Mouse (Mus musculus): ENCODE data around the gene Zfp575. TPM values are rescaled to one million over a fixed set of nuclear protein-coding genes. Genes with fewer than 3 reads are reported as not detected.

Gene Zfp575
- polyA plus RNA-seq, 1 experiment from 2014 or later, result 0.69 TPM

GRCm38 (mm10) chr7:24563837-24564206 lies 23.6 kb downstream of the Zfp575 start:
- H3K36me3 ChIP-seq, result peaks cover 87% of the 10 kb centered on the region
- WGBS, result 86% methylated on average over 4 of the region's 4 CpGs
- ATAC-seq (ENCODE audit: insufficient number of reproducible peaks, low FRiP score), result no peak
- H3K27ac ChIP-seq (ENCODE audit: poor library complexity, severe bottlenecking), result no peak overlapping the region
- H3K27me3 ChIP-seq (replicated peaks), result no peaks in the 10 kb centered on the region
- H3K4me1 ChIP-seq (replicated peaks), result no peaks in the 10 kb centered on the region
- H3K9me3 ChIP-seq (replicated peaks), result no peaks in the 10 kb centered on the region
- no peak overlapping the region for H3K4me3 ChIP-seq
- no peak overlapping the region for H3K4me2 ChIP-seq
- H3K9ac ChIP-seq, result no peak overlapping the region

- Histone ChIP-seq H3K27ac (ENCODE audit: poor library complexity, severe bottlenecking) (no peak overlapping the region), H3K9ac (no peak overlapping the region), H3K4me2 (no peak overlapping the region), H3K36me3 (peaks cover 87% of the 10 kb centered on the region), H3K27me3 (replicated peaks) (no peaks in the 10 kb centered on the region), H3K4me3 (no peak overlapping the region), H3K9me3 (replicated peaks) (no peaks in the 10 kb centered on the region), H3K4me1 (replicated peaks) (no peaks in the 10 kb centered on the region)
- ATAC-seq (ENCODE audit: insufficient number of reproducible peaks, low FRiP score), result no peak
- WGBS, result 86% methylated on average over 8 of the region's 8 CpGs
Observed at GRCm38 (mm10) chr7:24563191-24563836, 24.1 kb downstream of the Zfp575 start.

- Histone ChIP-seq H3K27me3 (replicated peaks) (no peaks in the 10 kb centered on the region), H3K27ac (ENCODE audit: poor library complexity, severe bottlenecking) (no peak overlapping the region), H3K4me2 (no peak overlapping the region), H3K9ac (no peak overlapping the region), H3K36me3 (peaks cover 71% of the 10 kb centered on the region), H3K4me1 (replicated peaks) (no peaks in the 10 kb centered on the region), H3K9me3 (replicated peaks) (no peaks in the 10 kb centered on the region), H3K4me3 (no peak overlapping the region)
- WGBS, result 87% methylated on average over 4 of the region's 4 CpGs
- no peak for ATAC-seq (ENCODE audit: insufficient number of reproducible peaks, low FRiP score)
Observed at GRCm38 (mm10) chr7:24561450-24561849, 26.0 kb downstream of the Zfp575 start.

- Histone ChIP-seq H3K4me3 (no peak overlapping the region), H3K9me3 (replicated peaks) (no peaks in the 10 kb centered on the region), H3K4me1 (replicated peaks) (0 out of 2 replicates have a peak, but pooled peaks cover 3% of the 10 kb centered on the region), H3K27ac (ENCODE audit: poor library complexity, severe bottlenecking) (no peak overlapping the region), H3K4me2 (no peak overlapping the region), H3K27me3 (replicated peaks) (no peaks in the 10 kb centered on the region), H3K36me3 (peaks cover 78% of the 10 kb centered on the region), H3K9ac (no peak overlapping the region)
- 92% methylated on average over 10 of the region's 10 CpGs for WGBS
- ATAC-seq (ENCODE audit: insufficient number of reproducible peaks, low FRiP score), result no peak
Observed at GRCm38 (mm10) chr7:24555786-24556185, 31.7 kb downstream of the Zfp575 start.

- peaks cover 12% of the 10 kb centered on the region for H3K4me1 ChIP-seq (replicated peaks)
- WGBS, result 79% methylated on average over 12 of the region's 12 CpGs
- H3K4me3 ChIP-seq, result no peak overlapping the region
- no peaks in the 10 kb centered on the region for H3K9me3 ChIP-seq (replicated peaks)
- H3K36me3 ChIP-seq, result peaks cover 78% of the 10 kb centered on the region
- H3K27ac ChIP-seq (ENCODE audit: poor library complexity, severe bottlenecking), result no peak overlapping the region
- ATAC-seq (ENCODE audit: insufficient number of reproducible peaks, low FRiP score), result no peak
- no peak overlapping the region for H3K4me2 ChIP-seq
- no peak overlapping the region for H3K9ac ChIP-seq
- no peaks in the 10 kb centered on the region for H3K27me3 ChIP-seq (replicated peaks)
Observed at GRCm38 (mm10) chr7:24551985-24552759, 35.3 kb downstream of the Zfp575 start.

GRCm38 (mm10) chr7:24547534-24548036 lies 39.9 kb downstream of the Zfp575 start:
- Histone ChIP-seq H3K36me3 (peaks cover 42% of the 10 kb centered on the region), H3K4me2 (peak overlapping the region; percentile 73), H3K27me3 (replicated peaks) (no peaks in the 10 kb centered on the region), H3K9me3 (replicated peaks) (no peaks in the 10 kb centered on the region), H3K27ac (ENCODE audit: poor library complexity, severe bottlenecking) (peak overlapping the region; percentile 55), H3K9ac (peak overlapping the region; percentile 89), H3K4me1 (replicated peaks) (peaks cover 18% of the 10 kb centered on the region), H3K4me3 (peak overlapping the region; percentile 88)
- 22% methylated on average over 13 of the region's 13 CpGs for WGBS
- ATAC-seq (ENCODE audit: insufficient number of reproducible peaks, low FRiP score), result no peak

- peak overlapping the region; percentile 73 for H3K4me2 ChIP-seq
- H3K36me3 ChIP-seq, result peaks cover 34% of the 10 kb centered on the region
- H3K9ac ChIP-seq, result peak overlapping the region; percentile 89
- under 1% methylated on average over 57 of the region's 57 CpGs for WGBS
- no peaks in the 10 kb centered on the region for H3K9me3 ChIP-seq (replicated peaks)
- H3K4me1 ChIP-seq (replicated peaks), result peaks cover 18% of the 10 kb centered on the region
- no peaks in the 10 kb centered on the region for H3K27me3 ChIP-seq (replicated peaks)
- ATAC-seq (ENCODE audit: insufficient number of reproducible peaks, low FRiP score), result peak; percentile 99
- peak overlapping the region; percentile 69 for H3K27ac ChIP-seq (ENCODE audit: poor library complexity, severe bottlenecking)
- H3K4me3 ChIP-seq, result peak overlapping the region; percentile 88
Observed at GRCm38 (mm10) chr7:24546634-24547389, 40.6 kb downstream of the Zfp575 start.

GRCm38 (mm10) chr7:24546068-24546614 lies 41.3 kb downstream of the Zfp575 start, which contains the start of the genes Pinlyp and Xrcc1:
TSS of gene Pinlyp (minus strand) at chr7:24546118.
TSS of gene Xrcc1 (plus strand) at chr7:24546289.
- H3K4me2 ChIP-seq, result peak within 1 kb of the TSS; percentile 73
- peak within 1 kb of the TSS; percentile 89 for H3K9ac ChIP-seq
- H3K27me3 ChIP-seq (replicated peaks), result no peaks in the 10 kb centered on the region
- H3K4me1 ChIP-seq (replicated peaks), result peaks cover 18% of the 10 kb centered on the region
- H3K27ac ChIP-seq (ENCODE audit: poor library complexity, severe bottlenecking), result peak within 1 kb of the TSS; percentile 69
- peak within 1 kb of the TSS; percentile 88 for H3K4me3 ChIP-seq
- H3K9me3 ChIP-seq (replicated peaks), result no peaks in the 10 kb centered on the region
- ATAC-seq (ENCODE audit: insufficient number of reproducible peaks, low FRiP score), result no peak
- WGBS, result 34% methylated on average over 13 of the region's 13 CpGs
- peaks cover 28% of the 10 kb centered on the region for H3K36me3 ChIP-seq

- Histone ChIP-seq H3K4me1 (replicated peaks) (peaks cover 15% of the 10 kb centered on the region), H3K9ac (no peak overlapping the region), H3K27ac (ENCODE audit: poor library complexity, severe bottlenecking) (no peak overlapping the region), H3K36me3 (peaks cover 12% of the 10 kb centered on the region), H3K9me3 (replicated peaks) (no peaks in the 10 kb centered on the region), H3K4me2 (no peak overlapping the region), H3K4me3 (no peak overlapping the region), H3K27me3 (replicated peaks) (no peaks in the 10 kb centered on the region)
- no peak for ATAC-seq (ENCODE audit: insufficient number of reproducible peaks, low FRiP score)
- WGBS, result 81% methylated on average over 2 of the region's 2 CpGs
Observed at GRCm38 (mm10) chr7:24544506-24544905, 42.9 kb downstream of the Zfp575 start.

- no peak overlapping the region for H3K9ac ChIP-seq
- H3K27me3 ChIP-seq (replicated peaks), result no peaks in the 10 kb centered on the region
- WGBS, result 90% methylated on average over 4 of the region's 4 CpGs
Observed at GRCm38 (mm10) chr7:24539686-24540085, 47.8 kb downstream of the Zfp575 start.

More at GRCm38 (mm10) chr7:24539686-24540085, 47.8 kb downstream of the Zfp575 start:
- 0 out of 2 replicates have a peak, but pooled peaks cover 4% of the 10 kb centered on the region for H3K9me3 ChIP-seq (replicated peaks)
- no peak overlapping the region for H3K4me3 ChIP-seq
- H3K27ac ChIP-seq (ENCODE audit: poor library complexity, severe bottlenecking), result no peak overlapping the region
- H3K36me3 ChIP-seq, result peaks cover 19% of the 10 kb centered on the region
- H3K4me1 ChIP-seq (replicated peaks), result no peaks in the 10 kb centered on the region
- no peak for ATAC-seq (ENCODE audit: insufficient number of reproducible peaks, low FRiP score)
- H3K4me2 ChIP-seq, result no peak overlapping the region
